Mouse (Mus musculus) embryonic fibroblast, embryonic 13.5 days (primary cell): ENCODE data around the gene Fabp1. TPM values are rescaled to one million over a fixed set of nuclear protein-coding genes. Genes with fewer than 3 reads are reported as not detected.

Experiments used
- H3K27ac ChIP-seq: 2 replicates; pipeline ENCODE4 v1.5.1; 2012; ENCODE audit warnings: low read length, control low read depth, inconsistent platforms; ENCODE audit not compliant: insufficient read depth
- H3K4me1 ChIP-seq: 2 replicates; pipeline ENCODE4 v1.6.1; 2011; ENCODE audit warnings: low read length; ENCODE audit not compliant: control insufficient read depth, insufficient read depth
- H3K4me3 ChIP-seq: 2 replicates; pipeline ENCODE4 v1.5.1; 2011; ENCODE audit warnings: mild to moderate bottlenecking, control low read depth, low read length; ENCODE audit not compliant: insufficient read depth
- CTCF ChIP-seq: IDR thresholded peaks from 2 replicates; pipeline ENCODE4 v1.5.1; 2011; ENCODE audit warnings: mild to moderate bottlenecking, control low read depth, low read length, moderate library complexity, borderline replicate concordance; ENCODE audit not compliant: insufficient read depth
- POLR2A ChIP-seq: IDR thresholded peaks from 2 replicates; pipeline ENCODE4 v1.6.1; 2011; ENCODE audit warnings: low read depth, mild to moderate bottlenecking, control low read depth, low read length, moderate library complexity
- polyA plus RNA-seq: library from polyadenylated mRNA; stranded (reverse); fragments of >200 nt; gene quantifications from 2 replicates; pipeline ENCODE4 v1.2.4, GENCODE M21; 2011; ENCODE audit warnings: low read depth; ENCODE audit not compliant: missing spikeins, insufficient read length

The Fabp1 gene
- polyA plus RNA-seq, 1 experiment, result not detected

DNA sequence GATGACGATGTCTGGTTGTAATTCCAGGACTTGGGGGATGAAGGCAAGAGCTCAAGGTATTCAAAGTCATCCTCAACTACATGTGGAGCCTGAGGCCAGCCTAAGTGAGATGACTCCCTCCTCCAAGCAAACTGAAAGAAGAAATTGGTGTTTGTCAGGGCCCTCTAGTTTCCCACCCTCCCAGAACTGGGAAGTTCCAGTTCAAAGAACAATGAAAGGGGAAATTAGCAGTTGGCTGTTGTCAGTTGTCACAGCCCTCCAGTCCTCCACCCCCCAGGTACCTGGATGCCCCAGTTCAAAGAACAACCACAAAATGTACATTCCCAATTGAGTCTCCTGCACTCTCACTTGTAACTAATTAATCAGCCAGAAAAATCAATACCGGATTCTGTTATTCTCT, 9.1 kb downstream of the Fabp1 start:
- Histone ChIP-seq H3K27ac (no peak overlapping the region), H3K4me3 (no peak overlapping the region), H3K4me1 (no peaks in the 10 kb centered on the region)
- no peak for TF ChIP-seq POLR2A
- TF ChIP-seq CTCF, result no peak

DNA sequence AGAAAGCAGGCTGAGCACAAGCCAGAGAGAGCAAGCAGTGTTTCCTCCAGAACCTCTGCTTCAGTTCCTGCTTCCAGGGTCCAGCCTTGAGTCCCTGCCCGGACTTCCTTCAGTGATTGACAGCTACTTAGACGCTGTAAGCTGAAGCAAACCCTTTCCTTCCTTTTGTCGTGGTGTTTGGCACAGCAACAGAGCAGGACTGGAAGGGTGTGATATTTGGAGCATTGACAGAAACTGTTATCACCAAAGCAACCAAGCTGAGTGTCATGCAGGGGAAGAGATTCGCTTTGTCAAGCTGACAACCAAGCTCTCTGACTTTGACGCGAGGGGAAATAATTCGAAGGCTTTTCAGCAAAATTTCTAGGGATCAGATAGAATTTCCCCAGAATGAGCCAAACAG, 12.3 kb downstream of the Fabp1 start:
- H3K4me3 ChIP-seq, result no peak overlapping the region
- H3K4me1 ChIP-seq, result no peaks in the 10 kb centered on the region
- no peak for TF ChIP-seq POLR2A
- TF ChIP-seq CTCF, result no peak
- no peak overlapping the region for H3K27ac ChIP-seq

- TF ChIP-seq POLR2A, result no peak
- TF ChIP-seq CTCF, result no peak
- H3K4me1 ChIP-seq, result no peaks in the 10 kb centered on the region
- no peak overlapping the region for H3K27ac ChIP-seq
- no peak overlapping the region for H3K4me3 ChIP-seq
These were observed 12.8 kb downstream of the Fabp1 start for GRCm38 (mm10) chr6:71212471-71212870.

DNA sequence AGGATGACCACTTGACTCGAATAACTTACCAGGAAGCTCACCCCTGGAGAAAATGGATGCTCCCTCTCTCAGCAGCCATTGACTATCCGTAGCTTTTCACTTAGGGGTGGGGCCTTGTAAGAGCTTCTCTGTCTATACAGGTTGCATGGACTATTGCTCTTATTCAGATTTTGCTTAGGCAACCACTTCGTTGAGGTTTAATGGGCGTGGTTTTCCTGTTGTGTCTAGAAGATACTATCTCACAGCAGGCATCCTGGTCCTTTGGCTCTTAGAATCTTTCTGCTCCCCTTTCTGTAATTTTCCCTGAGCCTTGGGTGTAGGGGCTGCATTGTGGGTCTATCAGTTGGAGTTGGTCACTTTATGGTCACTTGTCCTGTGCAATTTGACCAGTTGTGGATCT, 21.9 kb downstream of the Fabp1 start:
- TF ChIP-seq CTCF (no peak), POLR2A (no peak)
- H3K4me1 ChIP-seq, result peaks cover 6% of the 10 kb centered on the region; the same call in 1 of the 2 replicates
- H3K4me3 ChIP-seq, result no peak overlapping the region
- H3K27ac ChIP-seq, result no peak overlapping the region

- Histone ChIP-seq H3K4me3 (no peak overlapping the region), H3K4me1 (peaks cover 16% of the 10 kb centered on the region; the same call in 1 of the 2 replicates), H3K27ac (no peak overlapping the region)
- no peak for TF ChIP-seq CTCF
- TF ChIP-seq POLR2A, result no peak
These were observed 24.7 kb downstream of the Fabp1 start for GRCm38 (mm10) chr6:71224184-71224943.

- Histone ChIP-seq H3K27ac (no peak overlapping the region), H3K4me3 (no peak overlapping the region), H3K4me1 (peaks cover 16% of the 10 kb centered on the region; the same call in 1 of the 2 replicates)
- TF ChIP-seq CTCF, result no peak
- no peak for TF ChIP-seq POLR2A
These were observed 26.9 kb downstream of the Fabp1 start for GRCm38 (mm10) chr6:71226544-71226943.

- H3K27ac ChIP-seq, result no peak overlapping the region
- peaks cover 16% of the 10 kb centered on the region; the same call in 1 of the 2 replicates for H3K4me1 ChIP-seq
- TF ChIP-seq POLR2A (no peak), CTCF (no peak)
- H3K4me3 ChIP-seq, result no peak overlapping the region
These were observed 27.6 kb downstream of the Fabp1 start for GRCm38 (mm10) chr6:71227157-71227770.

DNA sequence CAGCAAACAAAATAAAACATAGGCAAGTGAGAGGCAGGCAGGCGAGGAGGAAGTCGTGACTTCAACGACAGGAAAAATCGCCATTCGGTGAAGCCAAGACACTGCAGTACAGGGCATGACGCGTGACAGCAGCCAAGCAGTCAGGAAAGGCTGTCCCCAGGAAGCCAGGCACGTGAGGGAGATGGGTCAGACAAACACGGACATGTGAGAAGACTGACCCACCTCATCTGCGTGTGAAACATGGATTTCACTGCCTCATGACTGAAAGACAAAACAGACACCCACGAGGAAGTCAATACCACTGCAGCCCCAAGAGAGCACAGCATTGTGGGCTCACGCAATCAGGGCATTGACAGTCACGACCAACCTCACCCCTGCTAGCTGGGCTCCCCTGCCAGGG, 35.5 kb downstream of the Fabp1 start:
- Histone ChIP-seq H3K4me3 (no peak overlapping the region), H3K4me1 (no peaks in the 10 kb centered on the region), H3K27ac (no peak overlapping the region)
- TF ChIP-seq CTCF (no peak), POLR2A (no peak)

DNA sequence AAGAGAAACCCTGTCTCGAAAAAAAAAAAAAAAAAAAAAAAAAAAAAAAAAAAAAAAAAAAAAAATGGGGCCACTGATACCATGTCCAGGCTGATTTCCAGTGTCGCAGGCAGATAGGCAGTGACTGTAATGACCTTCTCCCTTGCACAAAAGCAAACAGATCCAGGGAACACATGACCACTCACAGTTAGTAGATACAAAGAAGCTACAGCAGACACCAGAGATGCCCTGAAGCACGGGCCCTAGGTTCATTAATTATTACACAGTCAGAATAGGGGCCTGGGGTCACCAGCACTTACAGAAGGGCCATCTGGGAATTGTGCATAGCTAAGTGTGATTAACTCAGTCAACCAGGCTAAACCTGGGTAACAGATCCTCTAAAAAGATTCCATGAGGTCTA, 36.3 kb downstream of the Fabp1 start:
- TF ChIP-seq CTCF, result no peak
- no peak for TF ChIP-seq POLR2A
- Histone ChIP-seq H3K27ac (no peak overlapping the region), H3K4me3 (no peak overlapping the region), H3K4me1 (no peaks in the 10 kb centered on the region)

DNA sequence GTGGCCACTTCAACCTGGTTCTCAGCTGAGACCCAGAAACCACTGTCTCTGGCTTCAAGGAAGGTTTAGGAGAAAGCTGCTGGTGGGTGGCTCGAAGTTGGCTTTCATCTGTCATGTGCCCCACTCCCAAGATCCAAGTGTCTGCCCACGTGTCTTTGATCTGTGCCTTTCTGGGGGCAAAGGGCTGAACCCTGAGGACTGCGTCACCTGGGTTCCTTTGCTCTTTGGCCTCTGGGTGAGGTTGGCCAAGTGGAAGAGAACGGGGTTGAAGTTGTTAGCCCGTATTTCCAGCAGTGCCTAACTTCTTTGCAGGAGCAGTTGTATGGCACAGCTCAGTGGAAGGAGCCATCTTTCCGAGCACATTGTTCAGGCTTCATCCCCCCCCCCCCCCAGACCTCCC, 36.9 kb downstream of the Fabp1 start:
- TF ChIP-seq CTCF (no peak), POLR2A (no peak)
- Histone ChIP-seq H3K4me1 (no peaks in the 10 kb centered on the region), H3K27ac (no peak overlapping the region), H3K4me3 (no peak overlapping the region)
